Mouse (Mus musculus): ENCODE data around the gene Pdlim3.
A peak's percentile ranks its signal among the peaks of the same experiment; 100 is the strongest.
"Not testable (repeated sequence)": the region's sequence is repeated elsewhere in the genome, so short reads cannot be mapped to it uniquely, and the experiment has no call there.

Gene Pdlim3

DNA sequence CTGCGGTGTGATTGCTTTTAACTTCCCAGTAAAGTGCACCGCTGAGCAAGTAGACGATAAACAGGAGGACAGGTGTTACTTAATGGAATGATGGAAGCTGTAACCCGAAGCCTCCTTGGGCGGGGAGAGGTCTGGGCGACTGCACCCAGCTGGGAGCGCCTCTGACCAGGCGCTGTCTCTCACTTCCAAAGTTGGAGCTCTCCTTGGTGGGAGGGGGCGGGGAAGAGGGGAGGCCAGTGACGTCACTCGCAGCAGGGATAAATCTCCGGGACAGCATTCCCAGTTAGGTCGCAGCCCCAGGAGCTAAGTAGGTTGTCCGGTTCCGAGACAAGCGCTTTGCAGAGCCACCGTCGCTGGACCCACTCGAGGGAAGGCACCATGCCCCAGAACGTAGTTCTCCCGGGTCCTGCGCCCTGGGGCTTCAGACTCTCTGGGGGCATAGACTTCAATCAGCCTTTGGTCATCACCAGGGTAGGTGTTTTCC is at the start of gene Pdlim3:
Gene Pdlim3 (plus strand): TSS at position 260 of the 484 bp plus-strand sequence.
- DNase-seq: no peak

DNA sequence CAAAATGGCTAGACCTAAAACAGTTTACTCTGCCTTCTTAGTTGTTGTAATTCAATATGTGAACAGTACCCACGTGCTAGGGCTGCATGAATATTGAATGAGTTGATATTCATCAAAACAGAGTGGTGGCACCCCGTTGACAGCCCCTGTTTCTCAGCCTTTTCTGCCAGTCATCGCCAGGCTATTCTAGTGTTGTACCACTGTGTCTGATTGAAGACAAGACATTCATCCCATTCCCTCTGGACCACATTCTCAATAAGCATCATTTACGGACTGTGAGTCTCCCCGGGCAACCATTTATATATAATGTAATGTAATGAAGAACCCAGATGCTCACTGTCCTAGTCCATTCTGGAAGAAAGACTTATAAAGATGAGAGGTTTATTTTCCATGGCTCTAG is 42.0 kb upstream of the Pdlim3 start:
- DNase-seq: no peak

DNA sequence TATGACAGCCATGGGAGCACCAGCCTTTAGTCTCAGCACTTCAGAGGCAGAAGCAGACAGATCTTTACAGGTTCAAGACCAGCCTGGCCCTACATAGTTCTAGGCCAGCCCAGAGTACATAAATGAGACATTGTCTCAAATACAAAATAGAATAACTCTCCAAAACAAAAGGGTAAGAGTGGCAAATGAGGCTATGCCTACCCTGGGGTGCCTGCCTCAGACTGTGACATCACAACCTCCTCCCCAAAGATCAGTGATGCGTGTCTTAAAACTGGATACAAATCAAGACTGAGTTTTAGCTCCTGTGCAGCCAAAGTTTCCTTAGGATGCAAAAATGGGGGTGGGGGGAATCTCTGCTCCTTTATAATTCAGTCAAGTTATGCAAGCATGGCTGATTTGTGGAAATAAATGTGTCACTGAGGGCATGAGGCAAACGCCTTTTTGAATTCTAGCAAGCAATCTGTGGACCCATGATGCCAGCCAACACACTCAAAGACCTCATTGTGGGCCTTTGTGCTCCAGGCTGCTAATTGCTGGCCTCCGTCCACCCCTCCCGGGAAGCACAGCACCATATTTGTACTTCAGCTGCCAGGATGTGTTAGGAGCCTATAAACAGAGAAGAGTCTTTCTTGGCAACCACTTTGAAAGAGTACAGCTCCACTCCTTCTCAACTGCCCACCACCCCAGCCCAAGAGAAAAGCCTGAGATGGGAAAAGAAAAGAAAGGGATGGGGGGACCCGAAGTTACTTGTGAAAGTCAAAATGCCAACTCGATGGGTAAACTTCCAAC is 41.0 kb upstream of the Pdlim3 start:
- DNase-seq: peak; percentile 36 to 38

DNA sequence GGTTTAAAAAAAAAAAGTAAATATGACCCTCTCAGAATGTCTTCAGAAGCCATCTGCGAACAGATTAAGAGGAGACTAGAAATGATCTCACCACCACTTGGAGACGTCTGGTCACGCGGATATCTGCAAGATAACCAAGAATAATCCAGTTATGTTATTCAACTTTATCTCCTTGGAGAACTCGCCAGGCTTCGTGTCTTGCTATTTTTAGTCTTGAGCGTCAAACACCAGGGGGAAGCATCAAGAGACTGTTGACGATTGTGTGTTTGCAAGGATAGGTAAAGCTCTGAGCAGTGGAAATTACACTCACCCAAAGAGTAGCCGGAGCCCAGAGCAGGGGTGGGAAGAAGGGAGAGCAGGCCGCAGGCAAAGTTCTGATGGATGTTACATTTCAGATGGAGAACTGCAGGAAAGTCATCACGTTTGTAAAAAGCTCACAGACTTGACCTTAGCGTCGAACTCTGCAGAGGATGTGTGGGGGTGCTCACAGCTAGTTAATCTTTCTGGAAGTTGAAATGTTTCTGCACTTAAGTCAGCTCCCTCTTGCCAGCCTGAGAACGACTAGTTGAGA is 40.3 kb upstream of the Pdlim3 start:
- no peak for DNase-seq

DNA sequence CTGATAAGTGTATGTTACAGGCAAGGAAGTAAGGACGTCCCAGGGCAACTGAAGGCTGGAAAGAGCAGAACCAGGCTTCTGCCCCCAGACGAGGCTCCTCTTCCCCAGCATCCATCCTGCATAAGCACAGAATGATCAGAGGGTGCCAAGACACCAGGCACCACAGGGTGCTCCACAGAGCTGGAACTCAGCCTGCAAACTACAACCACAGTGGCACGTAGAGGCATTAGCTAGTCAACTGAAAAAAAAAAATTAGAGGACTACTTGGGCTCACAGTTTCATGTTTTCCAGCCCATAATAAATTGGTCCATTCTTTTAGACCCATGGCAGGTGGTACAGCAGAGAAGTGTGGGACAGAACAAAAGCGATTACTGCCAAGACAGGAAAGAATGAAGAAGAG is 39.4 kb upstream of the Pdlim3 start:
- DNase-seq: no peak

DNA sequence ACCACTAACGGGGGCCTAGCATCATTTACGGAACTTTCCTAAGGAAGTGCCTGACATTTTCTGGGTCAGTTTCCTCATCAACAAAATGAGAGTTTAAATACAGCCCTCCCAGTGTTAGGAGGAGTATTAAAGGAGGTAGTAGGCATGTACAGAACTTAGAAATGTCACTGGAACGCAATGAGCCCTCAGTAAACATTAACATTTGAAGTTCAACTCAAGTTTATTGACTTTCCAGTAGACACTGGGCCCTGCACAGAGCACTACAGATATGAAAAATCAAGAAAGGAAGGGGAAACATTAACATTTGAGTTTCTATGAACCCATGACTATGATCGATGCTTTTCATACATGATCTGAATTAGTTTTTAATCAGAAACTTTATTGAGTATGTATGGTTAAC is 30.1 kb upstream of the Pdlim3 start:
- no peak for DNase-seq

DNA sequence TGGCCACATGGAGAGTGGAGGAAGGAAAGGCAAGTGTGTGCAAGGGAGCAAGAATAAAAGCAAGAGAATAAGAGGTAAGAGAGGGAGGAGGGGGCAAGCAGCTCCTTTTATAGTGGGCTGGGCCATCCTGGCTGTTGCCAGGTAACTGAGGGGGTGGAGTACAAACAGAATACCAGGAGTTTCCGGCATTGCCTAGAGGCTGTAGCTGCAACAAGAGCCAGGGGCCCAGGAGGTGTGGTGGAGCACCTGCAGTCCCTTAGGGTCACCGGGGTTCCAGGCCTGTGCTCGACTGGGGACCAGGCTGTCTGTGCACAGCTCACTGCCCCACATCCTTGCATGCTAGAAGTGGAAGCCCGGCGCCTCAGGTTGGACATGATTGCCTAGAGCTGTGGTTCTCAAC is 27.5 kb upstream of the Pdlim3 start:
- DNase-seq: no peak

DNA sequence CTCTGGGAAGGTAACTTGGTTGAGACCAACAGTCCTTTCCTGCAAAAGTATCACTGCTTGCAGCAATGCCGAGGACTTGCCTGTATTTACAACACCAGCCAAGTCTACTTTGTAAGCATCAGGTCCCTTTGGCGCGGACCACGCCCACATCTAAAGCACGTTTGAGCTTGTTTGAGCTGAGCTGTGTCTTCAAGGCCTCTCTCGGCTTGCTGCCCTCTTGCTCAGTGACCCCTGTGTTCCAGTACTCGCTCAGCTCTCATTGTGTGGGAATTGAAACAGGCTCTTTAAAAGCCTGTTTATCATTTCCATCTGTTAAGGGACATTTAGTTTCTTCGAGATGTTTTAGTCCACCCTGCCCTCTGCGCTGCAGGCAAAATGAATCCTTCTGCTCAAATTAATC is 26.9 kb upstream of the Pdlim3 start:
- DNase-seq: no peak

DNA sequence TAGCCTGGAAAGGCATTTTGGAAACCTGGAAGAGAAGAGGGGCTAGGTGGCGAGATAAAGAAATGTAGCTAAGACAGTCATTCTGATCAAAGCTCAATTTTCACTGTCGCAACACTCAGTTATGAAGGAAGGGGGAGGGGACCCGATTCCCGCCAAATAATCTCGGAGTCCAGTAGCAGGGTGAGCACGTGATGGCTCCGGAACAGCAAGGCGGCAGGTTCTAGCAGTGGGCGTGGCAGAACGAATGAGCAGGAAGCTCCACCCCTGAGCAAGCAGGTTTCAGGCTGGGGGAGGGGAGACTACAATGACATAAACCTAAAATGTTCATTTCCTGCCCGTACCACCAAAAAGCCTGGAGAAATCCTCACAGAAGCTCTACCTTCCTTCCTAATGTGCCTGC is 13.7 kb upstream of the Pdlim3 start:
- DNase-seq: not testable (repeated sequence)

DNA sequence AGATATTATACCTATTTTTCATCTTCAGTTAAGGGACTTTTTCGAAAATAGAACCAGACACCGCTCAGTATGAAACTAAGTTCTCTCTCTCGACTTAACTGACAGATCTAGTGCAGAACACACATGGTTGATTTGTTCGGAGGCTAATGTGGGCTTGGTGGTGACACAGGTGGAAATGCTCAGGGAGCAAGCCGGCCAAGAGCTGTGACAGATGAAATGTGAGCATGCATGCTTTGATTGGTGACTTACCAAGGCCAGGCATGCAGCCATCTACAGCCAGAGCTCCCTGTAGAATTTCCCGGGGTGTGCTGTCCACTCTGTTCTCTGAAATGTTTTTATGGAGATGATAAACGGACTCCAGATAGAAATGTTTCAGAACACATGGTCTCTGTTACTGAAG is 13.2 kb upstream of the Pdlim3 start:
- DNase-seq: no peak

DNA sequence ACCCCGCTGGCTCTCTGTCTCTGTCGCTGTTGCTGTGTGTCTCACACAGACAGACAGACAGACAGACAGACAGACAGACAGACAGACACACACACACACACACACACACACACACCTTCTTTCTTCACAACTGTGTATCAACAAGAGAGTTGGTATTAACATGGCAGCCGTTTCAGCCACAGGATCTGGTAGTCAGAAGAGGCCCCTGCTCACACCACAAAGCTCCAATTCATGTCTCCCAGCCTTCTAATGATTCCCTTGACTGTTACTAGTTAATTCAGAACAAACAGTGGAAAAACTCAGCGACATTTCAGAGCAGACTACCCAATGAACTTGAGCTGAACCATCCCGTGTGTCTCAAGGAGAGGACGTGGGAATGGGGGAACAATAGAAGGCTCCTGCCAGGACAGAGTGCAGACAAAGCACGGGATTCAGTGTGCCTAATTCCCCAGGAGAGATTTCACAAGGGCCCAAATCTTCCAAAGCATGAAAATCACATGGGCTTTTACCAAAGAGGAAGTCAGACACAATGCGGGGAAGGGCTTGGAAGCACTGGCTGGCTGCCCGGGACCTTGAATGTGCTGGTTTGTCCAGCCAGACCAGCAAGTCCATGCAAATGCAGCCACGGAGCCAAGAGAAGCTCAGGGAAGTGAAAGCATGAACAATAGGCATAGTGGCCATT is 10.2 kb upstream of the Pdlim3 start:
- peak; percentile 17 to 30 for DNase-seq

DNA sequence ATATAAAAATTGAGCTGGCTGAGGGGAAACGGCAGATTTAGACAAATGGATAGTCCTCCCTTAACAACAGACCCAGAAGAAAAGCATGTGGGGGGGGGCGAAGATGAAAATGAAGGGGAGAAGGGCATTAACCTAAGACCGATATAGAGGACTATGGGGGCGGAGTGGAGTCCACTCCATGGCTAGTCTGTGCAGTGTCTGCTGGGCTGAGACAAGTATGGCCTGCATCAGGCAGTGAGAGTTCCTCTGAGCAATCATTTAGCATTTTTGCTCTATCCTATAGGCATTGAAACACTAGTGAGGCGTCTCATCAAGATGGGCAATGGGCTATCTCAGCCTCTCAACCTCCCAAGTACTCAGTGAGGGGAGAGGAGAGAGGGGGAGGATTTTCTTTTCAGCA is 8.9 kb upstream of the Pdlim3 start:
- no peak for DNase-seq

DNA sequence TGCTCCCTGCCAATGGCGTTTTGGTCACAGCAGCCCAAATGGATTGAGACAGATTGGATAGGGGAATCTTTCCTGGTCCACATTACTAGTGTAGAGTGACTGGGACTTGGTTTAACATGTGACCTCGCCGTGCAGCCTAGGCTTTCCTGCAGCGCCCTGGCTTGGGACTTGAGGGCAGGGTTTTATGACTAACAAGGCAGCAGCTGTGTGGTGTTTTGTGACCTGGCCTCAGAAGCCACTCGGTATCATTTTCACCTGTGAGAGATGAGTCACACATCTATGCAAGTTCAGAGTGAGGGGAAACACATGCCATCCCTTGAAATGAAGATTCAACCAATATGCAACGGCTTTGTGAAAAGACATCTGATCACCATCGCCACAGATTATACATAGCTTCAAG is 7.6 kb upstream of the Pdlim3 start:
- DNase-seq: no peak

DNA sequence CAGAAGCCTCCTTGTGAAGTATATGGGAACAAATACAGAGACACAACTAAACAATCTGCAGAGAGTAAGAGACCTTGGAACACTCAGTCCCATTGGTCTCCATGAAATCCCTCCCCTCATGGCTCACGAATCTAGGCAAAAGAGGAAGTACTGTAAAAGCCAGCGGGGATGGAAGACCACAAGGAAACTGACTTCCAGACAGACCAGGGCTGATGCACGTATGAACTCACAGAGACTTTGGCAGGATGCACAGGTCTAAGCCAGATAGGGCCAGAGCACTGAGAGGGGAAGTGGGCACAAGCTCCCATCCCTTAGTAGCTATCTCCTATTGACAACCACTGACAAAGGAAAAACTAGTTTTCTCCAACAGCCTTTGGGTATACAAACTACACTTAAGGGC is 4.8 kb upstream of the Pdlim3 start:
- no peak for DNase-seq

DNA sequence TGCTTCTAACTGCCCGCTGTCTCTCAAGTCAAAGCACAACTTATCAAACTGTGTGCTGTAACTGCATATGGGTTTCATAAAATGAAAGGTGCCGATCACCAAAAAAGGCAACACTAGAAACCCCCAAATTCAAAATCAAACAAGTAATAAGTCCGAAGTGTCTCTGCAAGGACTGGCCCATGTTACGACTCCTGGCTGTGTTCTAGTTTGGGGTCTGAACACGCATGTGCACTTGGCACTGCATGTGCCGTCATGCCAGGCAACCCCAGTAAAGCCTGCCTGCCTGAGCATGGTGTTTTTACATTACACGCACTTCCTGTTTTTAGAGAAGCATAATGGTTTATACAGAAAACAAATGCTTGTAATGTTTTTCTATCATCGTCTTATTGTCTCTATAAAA is 3.5 kb upstream of the Pdlim3 start:
- DNase-seq: no peak

DNA sequence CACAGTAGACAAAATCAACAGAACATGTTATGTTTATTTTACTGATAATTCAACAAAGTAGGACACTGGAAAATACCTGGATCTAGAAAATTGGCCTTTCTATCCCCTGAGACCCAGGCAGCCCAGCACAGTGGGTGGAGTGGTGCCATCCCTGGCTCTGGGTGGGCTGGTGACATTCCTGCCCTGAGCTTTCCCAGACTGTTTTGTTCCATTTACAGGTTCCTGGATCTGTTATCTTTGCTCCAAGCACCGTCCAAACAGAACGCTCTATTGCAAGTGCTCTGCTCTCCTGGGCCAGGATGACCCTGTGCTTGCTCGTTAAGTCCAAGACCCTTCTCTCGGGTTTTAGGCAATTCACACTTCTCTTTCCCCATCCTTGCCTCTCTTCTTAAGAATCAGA is 1.5 kb upstream of the Pdlim3 start:
- no peak for DNase-seq

DNA sequence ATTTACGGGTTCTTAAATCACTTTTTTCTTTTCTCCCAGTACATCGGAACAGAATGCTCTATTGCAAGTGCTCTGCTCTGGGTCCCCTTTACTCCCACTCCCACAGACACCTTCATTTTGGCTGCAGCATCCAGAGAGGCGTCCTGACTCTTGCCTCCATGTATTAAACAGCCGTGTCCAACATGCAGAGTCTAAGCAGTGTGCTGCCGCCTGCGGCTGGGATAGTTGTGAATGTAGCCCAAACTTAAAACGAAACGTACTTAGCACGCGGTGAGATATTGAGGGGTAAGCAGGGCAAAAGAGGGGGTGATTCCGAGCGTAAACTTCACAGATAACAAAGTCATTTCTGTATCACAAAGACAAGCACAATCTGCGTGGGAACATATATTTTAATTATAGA is 709 bp upstream of the Pdlim3 start:
- DNase-seq: no peak

DNA sequence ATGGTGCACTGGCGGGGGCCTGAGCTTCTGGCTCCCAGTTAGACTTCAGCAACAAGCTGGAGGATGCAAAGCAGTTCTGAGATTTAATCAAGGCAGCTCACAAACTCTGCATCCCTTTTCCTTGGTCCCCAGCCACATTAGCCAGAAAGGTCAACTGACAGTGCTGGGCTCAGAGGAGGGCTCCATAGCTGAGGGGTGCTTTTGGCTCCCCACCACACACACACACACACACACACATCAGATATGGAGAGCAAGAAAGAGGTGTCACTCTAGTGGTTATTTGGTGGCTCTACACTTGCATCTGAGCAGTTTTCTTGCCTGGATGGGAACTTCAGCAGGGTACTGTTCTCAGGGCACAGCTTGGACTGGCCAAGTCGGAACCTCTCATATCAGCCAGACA is 514 bp downstream of the Pdlim3 start:
- DNase-seq: no peak

DNA sequence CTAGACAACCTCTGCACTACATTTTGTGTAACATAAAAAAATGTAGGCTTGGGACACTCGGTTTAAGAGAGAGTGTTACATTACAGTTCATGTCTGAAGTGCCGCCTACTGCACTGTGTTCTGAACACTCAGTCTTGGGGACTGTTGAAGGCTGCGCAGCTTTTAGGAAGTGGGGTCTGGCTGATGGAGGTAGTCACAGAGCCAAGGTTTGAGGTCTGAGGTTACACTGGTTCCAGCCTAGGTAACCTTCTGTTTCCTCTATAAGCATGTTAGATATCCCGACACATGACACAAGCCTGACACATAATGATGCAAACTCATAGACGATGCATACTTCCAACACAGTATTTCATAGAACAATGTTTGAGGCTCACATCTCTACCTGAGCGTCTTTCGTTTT is 4.5 kb downstream of the Pdlim3 start:
- no peak for DNase-seq

DNA sequence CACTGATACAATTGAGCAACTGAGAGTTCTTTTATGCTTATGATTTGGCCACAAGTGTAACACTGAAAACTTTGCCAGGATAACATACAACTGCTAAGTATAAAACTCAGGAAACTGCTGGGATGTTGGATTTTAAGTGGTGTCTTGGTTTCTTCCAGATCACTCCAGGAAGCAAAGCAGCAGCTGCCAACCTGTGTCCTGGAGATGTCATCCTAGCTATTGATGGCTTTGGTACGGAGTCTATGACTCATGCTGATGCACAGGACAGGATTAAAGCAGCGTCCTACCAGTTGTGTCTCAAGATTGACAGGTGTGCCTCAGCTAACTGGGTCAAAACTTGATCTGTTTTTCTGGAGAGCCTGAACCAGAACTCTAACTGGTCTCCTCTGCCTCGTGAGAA is 11.3 kb downstream of the Pdlim3 start:
- DNase-seq: no peak

DNA sequence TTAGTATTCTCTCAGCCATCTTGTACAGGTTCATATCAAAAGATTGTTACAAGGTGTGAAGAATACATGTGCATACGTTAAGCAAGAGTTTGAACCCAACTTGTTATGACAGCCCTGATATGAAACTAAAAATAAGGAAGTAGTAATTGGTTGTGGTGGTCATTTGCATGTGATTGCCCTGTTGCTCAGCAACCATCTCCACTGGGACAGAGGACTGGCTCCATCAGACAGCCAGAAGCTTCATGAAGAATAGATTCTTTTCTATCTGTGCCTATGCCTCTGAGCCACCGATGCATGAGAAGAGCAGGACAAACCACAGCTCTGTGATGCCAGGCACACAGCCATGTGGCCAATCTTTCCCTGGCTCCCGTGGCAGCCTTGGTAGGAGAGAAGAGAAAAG is 14.5 kb downstream of the Pdlim3 start:
- DNase-seq: no peak

DNA sequence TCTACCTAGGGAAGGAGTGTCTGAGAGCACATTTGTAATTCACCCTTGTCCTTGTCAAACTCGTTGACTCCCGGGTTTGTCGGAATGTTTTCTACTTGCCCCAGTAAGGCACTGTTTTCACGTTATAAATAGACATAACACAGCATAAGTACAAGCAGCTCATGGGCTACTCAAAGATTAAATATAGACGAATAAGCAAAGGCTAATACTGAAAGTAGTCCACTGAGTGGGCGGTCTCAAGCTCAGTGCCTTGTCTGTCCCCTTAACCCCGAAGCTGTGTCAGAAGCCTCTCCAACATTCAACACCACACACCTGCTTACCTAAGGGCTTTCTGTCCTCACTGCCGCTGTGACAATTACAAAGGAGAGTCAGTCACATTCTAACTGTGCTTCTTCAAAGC is 16.4 kb downstream of the Pdlim3 start:
- no peak for DNase-seq

DNA sequence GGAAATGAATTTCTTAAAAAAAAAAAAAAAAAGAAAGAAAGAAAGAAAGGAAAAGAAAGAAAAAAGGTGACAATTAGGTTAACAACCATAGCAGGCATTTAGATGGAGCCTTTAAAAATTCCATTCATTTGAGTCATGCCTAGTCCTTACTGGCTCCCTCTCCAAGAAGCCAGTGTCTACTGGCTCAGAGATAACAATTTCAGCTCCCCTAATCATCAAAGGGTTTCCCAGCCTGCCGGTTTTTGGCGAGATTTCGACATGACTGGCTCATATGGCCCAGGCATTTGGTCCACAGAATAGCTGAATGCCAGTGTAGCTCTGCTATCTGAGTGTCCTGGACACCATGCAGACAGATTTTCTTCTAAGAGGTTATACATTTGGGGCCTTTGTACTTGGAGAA is 18.4 kb downstream of the Pdlim3 start:
- DNase-seq: no peak

DNA sequence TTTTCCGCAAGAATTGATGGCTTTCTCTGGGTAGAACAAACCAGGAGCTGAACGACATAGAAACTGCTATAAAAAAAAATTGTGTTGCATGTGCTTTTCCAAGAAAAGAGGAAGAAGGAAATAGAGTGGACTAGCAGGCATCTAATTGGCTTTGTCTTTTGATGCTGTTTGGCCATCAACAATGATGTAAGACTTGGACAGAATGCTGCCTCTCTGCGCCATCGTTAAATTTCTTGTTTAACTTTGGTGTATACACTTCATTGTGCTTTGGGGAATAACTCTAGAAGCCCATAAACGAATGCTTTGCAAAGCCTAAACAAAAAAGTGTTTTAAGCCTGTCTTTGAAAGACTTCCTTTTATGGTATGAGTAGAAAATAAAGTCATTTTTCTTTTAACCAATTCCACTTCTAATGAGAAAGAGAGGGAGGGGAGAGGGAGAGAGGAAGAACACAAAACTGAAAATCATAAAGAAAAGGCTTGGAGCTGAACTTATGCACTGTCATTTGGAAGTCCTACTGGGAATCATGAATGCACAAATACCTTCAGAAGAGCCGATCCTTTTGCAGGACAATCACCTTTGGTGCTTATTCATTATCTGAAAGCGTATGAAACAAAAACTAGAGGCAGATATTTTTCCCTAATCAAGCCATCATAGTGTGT is 20.5 kb downstream of the Pdlim3 start:
- DNase-seq: no peak

Data from cerebellum, adult 18-20 months (tissue).